Mouse (Mus musculus) right cerebral cortex, postnatal 4 days (tissue): ENCODE results near the gene Rab3gap2.
A peak's percentile ranks its signal among the peaks of the same experiment; 100 is the strongest.
"Not testable (repeated sequence)": the region's sequence is repeated elsewhere in the genome, so short reads cannot be mapped to it uniquely, and the experiment has no call there.

ENCODE experiments used
- DNase-seq: peaks from one replicate; pipeline ENCODE4 v3.0.0-alpha.2; 2022

The Rab3gap2 gene

DNA sequence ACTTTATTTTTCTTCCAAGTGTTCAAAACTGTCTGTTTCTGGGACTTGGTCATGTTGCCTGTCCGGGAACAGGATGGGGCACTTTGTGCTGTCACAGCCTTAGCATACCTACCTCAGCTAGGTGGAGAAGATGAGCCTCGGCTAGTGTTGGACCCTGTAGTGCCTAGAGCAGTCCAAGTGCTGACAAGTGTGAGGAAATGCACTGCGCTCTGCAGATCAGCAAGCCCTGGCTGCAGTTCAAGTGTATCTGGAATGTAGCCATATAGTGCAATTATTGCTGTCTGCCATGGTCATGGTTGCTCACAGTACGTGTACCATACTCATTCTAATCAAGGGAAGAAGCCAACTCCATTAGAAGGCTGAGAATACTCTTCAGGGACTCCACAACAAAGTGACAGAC lies 80.8 kb downstream of the Rab3gap2 start:
- peak; percentile 32 for DNase-seq

DNA sequence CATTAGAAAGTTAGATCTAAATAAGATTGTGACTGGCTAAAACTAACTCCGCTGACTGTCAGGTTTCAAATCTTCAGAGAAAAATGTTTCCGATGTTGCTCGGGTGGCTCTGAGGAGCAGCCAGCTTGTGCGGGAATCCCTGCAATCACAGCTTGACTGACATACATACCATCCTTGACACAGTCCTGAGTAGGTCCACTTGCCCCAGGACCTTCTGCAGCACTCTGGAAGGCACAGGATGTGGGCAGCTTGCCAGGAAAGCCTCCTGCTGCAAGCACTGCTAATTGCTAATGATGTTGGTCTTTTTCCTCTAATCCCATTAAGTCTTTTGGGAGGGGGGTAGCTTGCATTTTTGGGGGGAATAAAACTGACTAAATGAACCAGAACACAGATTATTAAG lies 81.3 kb downstream of the Rab3gap2 start:
- peak; percentile 64 for DNase-seq

DNA sequence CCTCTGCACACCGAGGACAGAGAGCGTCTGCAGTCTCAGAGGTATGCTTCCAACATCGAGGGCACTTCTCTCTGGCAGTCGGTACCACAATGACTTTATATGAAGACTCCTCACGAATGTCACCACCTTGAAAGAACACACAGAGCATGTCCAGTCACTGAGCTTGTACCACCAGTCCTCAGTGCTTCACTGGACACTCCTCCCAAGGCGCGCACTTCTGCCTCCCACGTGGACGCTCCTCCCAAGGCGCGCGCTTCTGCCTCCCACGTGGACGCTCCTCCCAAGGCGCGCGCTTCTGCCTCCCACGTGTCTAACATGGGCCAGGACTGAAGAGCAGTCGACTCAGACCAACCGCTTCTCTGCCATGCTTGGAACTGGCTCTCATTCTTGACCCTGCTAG lies 83.1 kb downstream of the Rab3gap2 start:
- no peak for DNase-seq

DNA sequence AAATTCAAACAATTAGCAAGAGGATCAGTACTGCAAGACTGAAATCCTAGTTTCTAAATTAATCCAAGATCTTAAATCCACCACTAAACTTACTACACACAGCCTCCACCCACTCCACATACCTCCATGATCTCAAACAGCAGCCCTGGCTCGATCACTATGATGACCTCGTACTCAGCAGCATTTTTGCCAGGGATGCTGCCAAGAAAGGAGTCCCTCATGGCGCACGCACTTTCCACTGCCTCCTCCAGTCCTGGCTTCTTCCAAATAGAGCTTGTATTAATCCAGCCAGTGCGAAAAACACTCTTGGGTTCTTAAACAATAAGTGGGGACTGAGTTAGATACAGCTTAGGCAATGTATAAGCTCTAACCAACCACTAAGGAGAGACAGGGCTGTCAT lies 85.3 kb downstream of the Rab3gap2 start:
- DNase-seq, result no peak

DNA sequence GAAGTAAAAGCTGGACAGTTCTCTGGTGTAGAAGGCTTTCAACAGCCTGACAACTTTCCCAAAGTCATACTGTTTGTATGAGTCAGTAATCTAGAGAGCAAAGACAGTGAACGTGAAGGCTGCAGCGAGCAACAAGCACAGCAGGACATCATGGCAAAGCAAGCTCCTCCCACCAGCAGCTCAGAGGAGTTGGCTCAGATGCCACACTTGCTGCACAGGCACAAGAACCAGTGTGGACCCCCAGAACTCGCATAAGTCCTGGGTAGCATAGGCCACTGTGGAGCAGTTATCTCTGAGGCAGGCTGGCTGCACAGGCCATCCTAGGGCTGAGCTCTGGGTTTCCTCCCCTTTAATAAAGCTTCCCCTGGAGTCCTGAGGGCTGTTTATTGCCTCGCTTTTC lies 87.4 kb downstream of the Rab3gap2 start:
- DNase-seq, result no peak

DNA sequence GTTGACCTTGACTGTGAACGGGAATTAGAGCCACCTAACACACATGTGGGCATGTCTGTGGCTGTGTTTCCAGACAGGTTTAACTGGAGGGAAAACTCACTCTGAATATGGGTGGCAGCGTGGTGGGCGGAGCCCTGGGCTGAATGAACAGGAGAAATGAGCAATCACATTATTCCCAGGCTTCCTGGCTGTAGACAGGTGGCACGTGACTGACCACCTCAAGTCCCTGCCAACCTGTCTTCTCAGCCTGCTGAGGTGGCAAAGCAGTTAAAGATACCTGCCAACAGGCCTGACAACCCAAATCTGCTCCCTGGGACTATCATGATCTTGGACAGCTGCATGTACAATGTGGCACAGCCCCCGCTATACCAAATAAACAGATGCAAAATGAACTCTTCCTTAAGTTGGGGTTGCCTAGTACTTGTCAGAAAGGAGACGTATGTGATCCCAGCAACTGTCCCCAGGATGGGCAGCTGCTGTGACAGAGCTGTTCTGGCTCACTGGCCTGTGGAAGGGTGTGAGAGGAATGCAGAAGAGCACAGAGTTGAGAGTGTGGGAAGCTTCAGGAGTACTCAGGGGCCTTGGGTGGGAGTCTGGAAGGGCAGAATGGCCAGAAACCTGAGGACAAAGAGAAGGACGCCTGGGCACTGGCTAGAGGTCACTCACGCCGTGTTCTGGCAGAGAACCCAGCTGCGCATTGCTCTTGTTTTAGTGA lies 88.9 kb downstream of the Rab3gap2 start:
- DNase-seq, result no peak

DNA sequence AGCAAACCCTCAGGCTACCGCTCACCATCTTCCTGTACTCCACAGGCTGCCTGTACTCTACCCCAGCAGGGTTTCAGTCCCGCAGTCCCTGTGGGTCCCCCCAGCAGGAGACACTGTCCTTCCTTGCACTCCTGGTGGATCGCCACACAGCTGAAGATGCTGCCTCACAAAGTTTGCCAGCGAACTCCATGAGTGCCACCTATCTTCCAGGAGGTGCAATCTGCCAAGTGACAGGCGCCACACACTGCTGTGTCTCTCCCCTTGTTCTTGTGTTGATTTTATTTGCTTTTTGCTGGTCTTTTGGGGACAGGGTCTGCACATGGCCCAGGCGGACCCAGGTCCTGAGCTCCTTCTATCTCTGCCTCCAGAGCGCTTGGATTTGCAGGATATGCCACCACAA lies 92.9 kb downstream of the Rab3gap2 start:
- no peak for DNase-seq

DNA sequence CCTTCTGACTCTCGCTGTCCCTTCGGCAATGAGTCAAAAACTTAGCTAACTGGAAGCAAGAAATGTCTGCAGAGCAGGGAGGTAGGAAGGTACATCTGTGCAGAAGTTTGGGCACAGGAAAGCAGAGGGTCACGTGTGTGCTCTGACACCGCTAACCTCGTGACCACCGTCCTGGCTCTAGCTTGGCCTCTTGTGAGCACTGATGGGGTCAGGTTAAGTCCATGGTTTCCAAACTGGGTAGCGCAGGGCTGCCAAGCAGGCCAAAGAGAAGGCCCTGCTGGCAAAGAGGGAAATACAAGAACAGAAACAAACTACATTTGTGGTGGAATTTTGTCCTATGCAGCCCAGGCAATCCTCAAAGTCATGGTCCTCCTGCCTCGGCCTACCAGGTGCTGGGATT lies 94.6 kb downstream of the Rab3gap2 start:
- DNase-seq, result no peak

DNA sequence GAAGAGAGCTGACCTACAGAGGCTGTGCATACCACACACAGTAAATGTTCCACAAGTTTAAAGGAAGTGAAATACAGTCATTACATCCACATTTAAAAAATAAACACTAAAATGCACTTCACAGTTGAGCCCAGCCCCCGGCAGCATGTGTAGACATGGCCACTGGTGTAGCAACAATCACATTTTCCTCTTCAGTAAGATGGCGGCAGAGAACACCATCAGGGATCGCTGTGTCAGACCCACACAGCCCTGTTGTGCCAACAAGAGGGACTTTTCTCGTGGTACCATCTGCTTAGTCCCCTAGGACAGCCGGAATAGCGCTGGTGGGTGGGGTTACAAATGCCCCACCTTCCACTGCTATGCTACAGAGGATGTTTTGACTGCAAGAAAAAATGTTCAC lies 98.9 kb downstream of the Rab3gap2 start:
- DNase-seq, result no peak

DNA sequence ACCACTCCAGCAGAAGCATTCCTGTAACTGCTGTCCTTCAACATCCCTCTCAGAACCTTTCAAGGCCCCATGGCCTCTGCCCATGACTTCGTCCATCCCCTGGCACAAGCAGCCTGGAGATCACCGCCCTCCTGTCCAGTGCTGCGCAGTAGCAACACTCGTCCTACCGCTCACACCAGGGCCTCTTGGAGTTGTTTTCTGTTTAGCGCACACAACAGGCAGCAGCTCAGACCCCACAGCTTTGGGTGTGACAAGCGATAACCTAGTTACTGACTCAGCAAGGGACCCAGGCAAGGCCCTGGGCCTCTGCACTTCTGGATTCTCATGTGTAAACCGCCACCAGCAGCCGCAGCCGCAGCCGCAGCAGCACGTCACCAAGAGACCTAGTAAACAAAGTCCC lies 102.9 kb downstream of the Rab3gap2 start:
- no peak for DNase-seq

DNA sequence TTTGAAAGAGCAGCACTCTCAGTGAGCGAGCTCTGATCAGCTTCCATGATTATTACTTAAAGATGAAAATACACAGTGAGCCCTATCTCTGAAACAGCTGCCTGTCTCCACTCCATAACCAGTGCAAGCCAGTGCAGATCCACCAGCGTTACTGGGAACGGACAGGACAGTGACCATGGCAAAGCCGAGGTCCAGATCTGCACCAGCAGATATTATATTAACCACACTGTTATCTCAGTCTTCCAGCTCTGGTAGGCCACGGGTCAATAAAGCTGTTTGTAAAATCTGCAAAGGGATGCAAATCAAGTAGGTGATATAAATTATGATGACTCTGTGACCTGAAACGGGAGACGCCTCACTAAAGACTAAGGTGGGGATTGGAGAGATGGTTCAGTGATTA lies 103.7 kb downstream of the Rab3gap2 start:
- DNase-seq, result no peak

DNA sequence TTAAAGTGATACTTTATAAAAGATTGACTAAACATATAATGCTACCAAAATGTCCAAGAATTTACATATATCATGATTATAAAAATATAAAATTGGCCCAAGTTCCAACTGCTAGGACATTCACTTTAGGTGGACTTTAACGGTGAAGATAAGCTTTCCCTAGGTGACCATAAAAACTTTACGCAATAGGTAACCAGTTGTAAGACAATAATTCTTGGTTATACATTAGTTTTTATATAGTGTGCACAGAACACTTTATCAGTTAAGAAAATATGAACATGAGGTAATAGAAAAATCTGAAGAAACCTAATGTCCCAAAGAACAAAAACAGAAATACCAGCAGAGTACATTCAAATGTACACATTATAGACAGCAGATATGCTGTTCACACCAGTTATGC lies 104.4 kb downstream of the Rab3gap2 start:
- no peak for DNase-seq

DNA sequence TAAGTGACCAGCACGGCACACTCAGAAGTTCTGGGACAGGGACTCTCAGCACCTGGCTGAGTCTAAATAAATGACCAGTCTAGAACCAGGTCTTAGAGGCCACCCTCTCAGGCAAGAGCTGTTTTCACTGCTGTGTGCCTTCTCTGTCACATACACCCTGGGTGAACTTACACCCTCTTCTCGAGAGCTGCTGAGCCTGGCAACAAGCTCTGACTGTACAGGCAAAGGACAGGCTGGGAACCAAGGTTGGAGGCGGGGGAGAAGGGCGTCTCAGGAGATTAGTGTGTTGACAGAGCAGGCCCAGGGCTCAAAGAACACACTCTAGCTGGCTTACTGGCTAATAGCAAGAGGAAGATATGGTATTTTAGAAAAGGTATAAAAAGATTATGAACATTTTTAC lies 105.0 kb downstream of the Rab3gap2 start:
- DNase-seq, result no peak

DNA sequence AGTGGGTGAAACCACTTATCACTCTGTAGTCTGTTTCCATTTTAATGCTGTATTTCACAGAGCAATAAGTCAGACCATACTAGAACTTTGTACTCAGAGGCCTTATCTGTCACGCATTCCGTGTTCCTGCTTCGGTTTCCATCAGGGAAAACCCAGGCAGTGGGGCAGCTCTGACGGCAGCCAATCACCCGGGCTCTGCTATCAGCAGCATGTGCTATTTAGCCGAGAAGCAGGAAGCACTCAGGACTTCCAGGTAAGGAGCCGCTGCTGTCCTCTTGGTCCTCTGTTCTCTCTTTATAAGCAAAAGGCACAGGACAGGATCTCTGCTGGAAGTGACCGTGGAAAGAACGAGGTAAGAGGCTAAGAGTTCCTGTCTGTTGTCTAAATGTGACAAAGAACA lies 108.0 kb downstream of the Rab3gap2 start:
- DNase-seq, result no peak

DNA sequence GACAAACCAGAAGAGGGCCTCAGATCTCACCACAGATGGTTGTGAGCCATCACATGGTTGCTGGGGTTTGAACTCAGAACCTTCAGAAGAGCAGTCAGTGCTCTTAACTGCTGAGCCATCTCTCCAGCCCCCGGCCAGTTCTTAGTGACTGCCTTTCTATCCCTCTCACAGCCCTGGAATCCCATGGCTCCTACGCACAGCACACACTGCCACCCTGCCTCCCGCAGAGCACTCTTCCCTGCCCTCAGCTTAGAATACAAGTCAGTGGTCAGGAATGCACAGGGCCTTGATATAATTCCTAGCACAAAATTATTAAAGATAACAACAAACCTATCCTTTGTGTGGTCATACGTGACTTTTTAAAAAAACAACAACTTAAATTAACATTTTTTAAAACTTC lies 110.6 kb downstream of the Rab3gap2 start:
- DNase-seq, result no peak

DNA sequence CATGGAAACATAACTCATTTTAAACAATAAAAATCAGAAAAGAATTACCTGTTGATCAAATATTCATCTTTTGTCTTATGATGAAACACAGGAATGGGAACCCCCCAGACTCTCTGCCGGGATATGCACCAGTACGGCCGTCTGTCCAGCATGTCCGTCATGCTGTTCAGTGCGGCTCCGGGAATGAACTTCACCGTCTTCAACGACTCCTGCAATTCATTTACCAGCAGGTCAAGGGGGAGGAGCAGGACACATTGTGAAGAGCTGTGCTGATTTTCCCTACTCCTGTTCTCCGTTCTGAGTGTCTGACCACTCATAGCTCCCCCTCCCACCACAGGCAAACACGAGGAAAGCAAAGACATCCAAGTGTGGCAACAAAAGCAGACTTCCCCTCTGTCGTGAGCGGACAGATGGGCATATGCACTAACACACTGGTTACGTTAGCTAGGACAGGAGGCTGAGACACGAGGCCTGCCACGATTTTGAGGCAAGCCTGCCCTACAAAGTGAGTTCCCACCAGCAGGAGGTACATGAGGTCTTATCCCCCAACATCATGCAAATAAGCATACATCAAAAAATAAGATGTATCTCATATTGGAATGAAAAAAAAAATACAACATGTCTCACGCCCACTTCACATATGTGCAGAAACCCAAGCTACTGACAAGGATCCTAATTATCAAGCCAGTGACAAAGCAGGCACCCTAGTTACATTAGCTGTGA lies 112.1 kb downstream of the Rab3gap2 start:
- no peak for DNase-seq

DNA sequence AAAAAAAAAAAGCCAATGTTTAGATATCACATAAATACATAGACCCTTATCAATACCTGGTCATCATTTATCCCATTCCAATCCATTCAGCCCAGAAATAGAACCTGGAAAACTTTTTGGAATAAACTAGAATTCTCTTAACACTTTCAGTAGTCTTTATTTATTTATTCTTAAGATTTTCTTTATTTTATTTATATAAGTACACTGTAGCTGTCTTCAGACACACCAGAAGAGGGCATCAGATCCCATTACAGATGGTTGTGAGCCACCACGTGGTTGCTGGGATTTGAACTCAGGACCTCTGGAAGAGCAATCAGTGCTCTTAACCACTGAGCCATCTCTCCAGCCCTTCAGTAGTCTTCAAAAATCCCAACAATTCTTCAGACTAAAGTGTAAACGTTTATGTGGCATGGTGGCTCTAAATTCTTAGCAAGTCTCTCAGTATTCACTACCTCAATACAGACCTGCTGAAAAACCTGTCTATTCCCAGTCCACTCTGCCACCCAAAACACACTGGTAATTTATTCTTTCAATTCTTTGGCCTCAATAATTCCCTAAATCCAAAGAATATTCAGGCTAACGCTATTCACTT lies 123.9 kb downstream of the Rab3gap2 start:
- DNase-seq, result not testable (repeated sequence)

DNA sequence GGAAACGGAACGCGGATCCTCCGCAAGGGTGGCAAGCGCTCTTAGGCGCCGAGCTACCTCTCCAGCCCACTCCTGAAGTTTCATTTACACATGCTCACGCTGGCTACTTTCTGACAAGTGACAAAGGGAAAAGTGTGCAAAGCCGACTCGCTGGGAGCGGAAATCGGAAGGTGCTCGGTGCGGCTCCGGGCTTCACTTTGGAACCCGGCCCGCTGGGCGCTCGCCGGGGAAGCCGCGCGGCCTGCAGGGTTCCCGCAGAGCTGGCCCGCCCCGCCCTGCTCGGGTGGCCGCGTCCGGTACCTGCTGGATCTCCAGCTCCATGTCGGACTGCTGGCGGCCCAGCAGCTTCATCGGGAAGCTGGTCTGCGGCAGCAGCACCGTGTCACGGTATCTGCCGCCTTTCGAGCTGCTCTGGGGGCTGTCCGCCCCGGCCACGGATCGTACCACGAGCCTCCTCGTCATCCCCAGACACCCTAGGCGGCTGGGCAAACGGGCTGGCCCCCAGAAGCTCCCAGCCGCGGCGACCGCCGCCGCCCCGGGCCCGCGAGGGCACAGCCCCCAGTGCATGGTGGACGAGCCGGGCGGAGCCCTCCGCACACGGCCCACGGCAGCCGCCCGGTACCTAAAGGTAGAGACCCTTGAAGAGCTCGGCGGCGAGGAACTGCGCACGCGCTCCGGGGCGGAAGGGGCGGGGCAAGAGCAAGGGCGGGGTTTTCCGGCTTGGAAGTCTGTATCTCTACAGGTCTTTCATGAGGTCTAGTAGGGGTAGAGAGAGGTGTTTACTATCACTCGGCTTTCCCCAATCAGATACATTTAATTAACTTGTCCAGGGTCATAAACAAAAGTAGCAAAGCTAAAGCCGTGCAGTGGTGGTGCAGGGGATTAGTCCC lies 125.0 kb downstream of the Rab3gap2 start, which contains the start of gene Iars2:
TSS of gene Iars2 (minus strand) at position 676 of the 890 bp plus-strand sequence.
- peak; percentile 91 for DNase-seq

DNA sequence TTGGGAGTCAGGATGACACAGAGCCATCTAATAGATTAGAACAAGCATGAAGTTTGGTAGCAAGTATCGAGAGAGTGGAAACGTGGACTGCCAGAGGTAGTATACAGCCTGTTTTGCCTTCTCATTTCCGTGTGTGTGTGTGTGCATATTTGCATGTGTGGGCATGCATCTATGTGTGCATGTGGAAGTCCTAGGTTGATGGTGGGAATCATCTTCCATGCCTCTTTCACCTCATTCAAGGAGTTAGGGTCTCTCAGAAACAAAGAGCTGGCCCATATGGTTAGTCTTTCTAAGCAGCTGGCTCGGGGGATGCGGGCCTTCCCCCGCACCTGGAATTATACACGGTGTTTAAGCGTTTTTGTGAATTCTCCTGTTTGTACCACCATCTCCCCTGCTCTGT lies 125.9 kb downstream of the Rab3gap2 start:
- no peak for DNase-seq

DNA sequence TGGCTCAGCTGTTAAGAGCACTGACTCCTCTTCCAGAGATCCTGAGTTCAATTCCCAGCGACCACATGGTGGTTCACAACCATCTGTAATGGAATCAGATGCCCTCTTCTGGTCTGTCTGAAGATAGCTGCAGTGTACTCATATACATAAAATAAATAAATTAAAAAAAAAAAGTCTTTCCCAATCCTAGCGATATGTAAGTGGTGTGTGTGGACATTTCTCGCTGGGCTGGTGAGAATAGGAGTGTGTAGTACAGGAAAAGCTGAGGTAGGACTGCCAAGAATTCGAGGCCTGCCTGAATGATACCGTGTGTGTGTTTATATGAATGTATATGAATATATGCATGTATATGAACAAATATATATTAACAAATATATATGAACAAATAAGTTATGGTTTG lies 127.4 kb downstream of the Rab3gap2 start:
- DNase-seq, result no peak

DNA sequence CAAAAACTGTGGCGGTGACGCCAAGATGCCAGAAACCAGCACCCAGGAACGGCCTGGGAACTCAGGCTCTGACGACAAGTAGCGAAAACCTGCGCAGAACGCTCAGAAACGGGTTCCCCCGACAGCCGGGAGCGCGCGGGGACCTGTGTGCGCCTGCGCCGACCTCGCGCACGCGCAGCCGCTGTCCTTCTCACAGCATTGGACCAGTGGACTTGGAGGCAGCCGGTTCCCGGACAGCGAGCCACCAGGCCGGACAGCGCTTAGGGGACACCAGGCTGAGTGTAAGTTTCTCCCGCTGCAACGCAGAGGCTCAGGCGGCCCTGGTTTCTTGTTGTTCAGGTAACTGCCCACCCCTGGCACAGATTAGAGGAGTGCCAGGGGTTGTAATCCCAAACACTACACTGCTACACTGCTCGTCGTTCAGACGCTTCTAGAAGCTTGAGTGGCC lies 128.1 kb downstream of the Rab3gap2 start, which contains the start of gene Bpnt1:
TSS of gene Bpnt1 (plus strand) at position 167 of the 448 bp plus-strand sequence.
- peak; percentile 84 for DNase-seq

DNA sequence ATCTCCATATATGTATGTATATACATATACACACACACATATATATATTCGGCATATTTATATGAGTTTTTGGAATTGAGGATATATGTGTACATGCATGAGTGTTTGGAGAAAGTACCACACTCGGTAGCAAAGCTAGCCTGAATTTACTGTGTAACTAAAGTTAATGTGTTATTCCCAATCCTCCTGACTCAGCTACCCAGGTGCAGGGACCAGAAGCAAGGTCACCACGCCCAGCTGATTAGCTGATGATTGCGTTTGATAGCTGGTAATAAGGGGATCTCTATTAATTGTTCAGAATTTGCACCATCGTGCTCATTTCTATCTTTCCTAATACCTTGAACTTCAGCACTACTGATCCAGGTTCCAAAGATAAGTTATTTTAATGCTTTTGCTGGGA lies 129.7 kb downstream of the Rab3gap2 start:
- no peak for DNase-seq

DNA sequence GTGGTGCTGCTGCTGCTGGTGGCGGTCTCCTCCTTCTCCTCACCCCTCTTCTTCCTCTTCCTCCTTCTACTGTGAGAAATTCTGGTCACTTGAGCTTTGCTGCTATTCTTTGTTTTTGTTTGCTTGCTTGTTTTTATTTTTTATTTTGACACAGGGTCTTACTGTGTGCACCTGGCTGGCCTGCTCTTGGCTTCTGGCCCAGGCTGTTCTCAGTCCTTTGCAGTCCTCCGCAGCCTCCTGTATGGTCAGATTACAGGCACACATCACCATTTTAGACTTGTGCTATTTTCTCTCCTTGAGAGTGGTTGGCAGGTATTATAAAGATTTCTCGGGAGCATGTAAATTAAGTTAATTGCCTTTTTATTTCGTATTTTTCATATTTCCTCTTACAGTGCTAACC lies 130.2 kb downstream of the Rab3gap2 start:
- DNase-seq, result no peak
